Mouse (Mus musculus) spleen, adult 2 months (tissue): Measurements from ENCODE around the gene Thsd7a.

Source experiments
- CTCF ChIP-seq: fragments of 200-500 bp; IDR thresholded peaks from 2 replicates; pipeline ENCODE4 v1.5.1; 2011; ENCODE audit warnings: mild to moderate bottlenecking, inconsistent platforms; ENCODE audit not compliant: insufficient read depth, insufficient read length, insufficient replicate concordance; ENCODE audit errors: extremely low read depth
- POLR2A ChIP-seq: fragments of 200-500 bp; IDR thresholded peaks from 2 replicates; pipeline ENCODE4 v1.6.1; 2011; ENCODE audit warnings: low read depth, low read length, inconsistent platforms

- TF ChIP-seq CTCF (no peak), POLR2A (no peak)
Measured at GRCm38 (mm10) chr6:12699089-12699488, 50.1 kb downstream of the Thsd7a start.
